Mouse (Mus musculus) heart, embryonic 15.5 days (tissue): ENCODE data around the gene Dda1. TPM values are rescaled to one million over a fixed set of nuclear protein-coding genes. Genes with fewer than 3 reads are reported as not detected.

ENCODE experiments used
- ATAC-seq: fragments of 200-750 bp; cut with Nextera tagmentation; replicated peaks from 2 replicates; pipeline ENCODE4 v1.8.0; 2017; ENCODE audit warnings: low read depth, moderate TSS enrichment; ENCODE audit not compliant: insufficient number of reproducible peaks, insufficient read depth, low FRiP score
- H3K27ac ChIP-seq: fragments of 300-500 bp; sonication (generic); 2 replicates; pipeline ENCODE4 v1.5.1; 2015; ENCODE audit warnings: mild to moderate bottlenecking, inconsistent platforms
- H3K27me3 ChIP-seq: fragments of 300-500 bp; sonication (generic); 2 replicates; pipeline ENCODE4 v1.6.1; 2015; ENCODE audit warnings: inconsistent platforms
- H3K36me3 ChIP-seq: fragments of 300-500 bp; sonication (generic); 2 replicates; pipeline ENCODE4 v1.6.1; 2015; ENCODE audit warnings: mild to moderate bottlenecking, inconsistent platforms
- H3K4me1 ChIP-seq: fragments of 300-500 bp; sonication (generic); replicated peaks from 2 replicates; pipeline ENCODE4 v1.6.1; 2015; ENCODE audit warnings: inconsistent platforms
- H3K4me2 ChIP-seq: fragments of 300-500 bp; sonication (generic); 2 replicates; pipeline ENCODE4 v1.6.1; 2015; ENCODE audit warnings: inconsistent platforms, mild to moderate bottlenecking, moderate library complexity
- H3K4me3 ChIP-seq: fragments of 300-500 bp; sonication (generic); 2 replicates; pipeline ENCODE4 v1.5.1; 2015; ENCODE audit warnings: mild to moderate bottlenecking, inconsistent platforms
- H3K9ac ChIP-seq: fragments of 300-500 bp; sonication (generic); 2 replicates; pipeline ENCODE4 v1.6.1; 2015; ENCODE audit warnings: mild to moderate bottlenecking, inconsistent platforms
- H3K9me3 ChIP-seq: fragments of 300-500 bp; sonication (generic); replicated peaks from 2 replicates; pipeline ENCODE4 v1.6.1; 2016; ENCODE audit warnings: inconsistent platforms
- WGBS: fragments of 180-500 bp; shearing (Covaris S2); methylation state at CpG from one replicate; pipeline ENCODE4 v1.1.7; 2015; ENCODE audit warnings: mixed read lengths; 5-methylcytosine and 5-hydroxymethylcytosine counted together
- polyA plus RNA-seq: library from polyadenylated mRNA; unstranded; fragments of >200 nt; fragmentation: Nextera tagmentation; extraction: Ambion mirVana; gene quantifications from 2 replicates; pipeline ENCODE4 v1.2.1, GENCODE M21; 2015

The Dda1 gene
- polyA plus RNA-seq, 1 experiment from 2014 or later = 68.4 TPM

GRCm38 (mm10) chr8:71460716-71461115, 8.3 kb upstream of the Dda1 start:
- ATAC-seq = no peak
- WGBS = 90% methylated on average over 6 of the region's 6 CpGs
- Histone ChIP-seq H3K4me3 (no peak overlapping the region), H3K9ac (no peak overlapping the region), H3K9me3 (no peaks in the 10 kb centered on the region), H3K4me2 (no peak overlapping the region), H3K27me3 (no peaks in the 10 kb centered on the region; the same call in 1 of the 2 replicates), H3K36me3 (peaks cover 15% of the 10 kb centered on the region), H3K4me1 (peaks cover 29% of the 10 kb centered on the region), H3K27ac (no peak overlapping the region)

GRCm38 (mm10) chr8:71461152-71461840, 7.7 kb upstream of the Dda1 start:
- no peak overlapping the region for H3K4me2 ChIP-seq
- ATAC-seq = no peak
- no peaks in the 10 kb centered on the region; the same call in 1 of the 2 replicates for H3K27me3 ChIP-seq
- H3K9ac ChIP-seq = no peak overlapping the region
- no peak overlapping the region for H3K27ac ChIP-seq
- peaks cover 20% of the 10 kb centered on the region for H3K36me3 ChIP-seq
- 77% methylated on average over 47 of the region's 47 CpGs for WGBS
- H3K9me3 ChIP-seq = no peaks in the 10 kb centered on the region
- H3K4me1 ChIP-seq = peaks cover 34% of the 10 kb centered on the region
- H3K4me3 ChIP-seq = no peak overlapping the region

- peak overlapping the region; percentile 89 for H3K4me3 ChIP-seq
- H3K4me2 ChIP-seq = peak overlapping the region; percentile 86
- no peaks in the 10 kb centered on the region; the same call in 1 of the 2 replicates for H3K27me3 ChIP-seq
- H3K27ac ChIP-seq = 0 out of 2 replicates have a peak overlapping the region, but pooled peaks have one; percentile 96
- no peaks in the 10 kb centered on the region for H3K9me3 ChIP-seq
- 0 out of 2 replicates have a peak overlapping the region, but pooled peaks have one; percentile 78 for H3K9ac ChIP-seq
- H3K4me1 ChIP-seq = peaks cover 34% of the 10 kb centered on the region
- ATAC-seq = no peak
- WGBS = 79% methylated on average over 4 of the region's 4 CpGs
- H3K36me3 ChIP-seq = peaks cover 16% of the 10 kb centered on the region
Observed at GRCm38 (mm10) chr8:71462191-71462590, 6.8 kb upstream of the Dda1 start.

- peak overlapping the region; percentile 96 for H3K27ac ChIP-seq
- no peaks in the 10 kb centered on the region; the same call in 1 of the 2 replicates for H3K27me3 ChIP-seq
- no peak for ATAC-seq
- H3K9me3 ChIP-seq = no peaks in the 10 kb centered on the region
- WGBS = 6% methylated on average over 16 of the region's 16 CpGs
- H3K36me3 ChIP-seq = peaks cover 16% of the 10 kb centered on the region
- H3K9ac ChIP-seq = peak overlapping the region; percentile 78
- H3K4me1 ChIP-seq = peaks cover 34% of the 10 kb centered on the region
- peak overlapping the region; percentile 89 for H3K4me3 ChIP-seq
- peak overlapping the region; percentile 86 for H3K4me2 ChIP-seq
Observed at GRCm38 (mm10) chr8:71462786-71463185, 6.2 kb upstream of the Dda1 start.

GRCm38 (mm10) chr8:71463188-71464033, 5.6 kb upstream of the Dda1 start, which contains the start of gene Abhd8:
Gene Abhd8 (minus strand): TSS chr8:71463655.
- under 1% methylated on average over 55 of the region's 55 CpGs for WGBS
- ATAC-seq = peak; percentile 75
- H3K27ac ChIP-seq = peak within 1 kb of the TSS; percentile 96

GRCm38 (mm10) chr8:71464513-71465500, 4.2 kb upstream of the Dda1 start, which contains the start of gene Mrpl34:
Gene Mrpl34 (plus strand): TSS chr8:71464959.
- peak; percentile 82 for ATAC-seq
- H3K9ac ChIP-seq = peak within 1 kb of the TSS; percentile 65
- under 1% methylated on average over 59 of the region's 59 CpGs for WGBS

More at GRCm38 (mm10) chr8:71463188-71464033, 5.6 kb upstream of the Dda1 start, which contains the start of gene Abhd8:
- Histone ChIP-seq H3K9ac (peak within 1 kb of the TSS; percentile 78), H3K4me2 (peak within 1 kb of the TSS; percentile 86), H3K4me3 (peak within 1 kb of the TSS; percentile 89), H3K4me1 (peaks cover 34% of the 10 kb centered on the region), H3K9me3 (no peaks in the 10 kb centered on the region), H3K36me3 (peaks cover 13% of the 10 kb centered on the region; the same call in 1 of the 2 replicates), H3K27me3 (no peaks in the 10 kb centered on the region; the same call in 1 of the 2 replicates)

GRCm38 (mm10) chr8:71465733-71466132, 3.3 kb upstream of the Dda1 start:
- Histone ChIP-seq H3K4me3 (peak overlapping the region; percentile 89), H3K4me1 (peaks cover 46% of the 10 kb centered on the region), H3K4me2 (peak overlapping the region; percentile 86), H3K9me3 (no peaks in the 10 kb centered on the region), H3K9ac (peak overlapping the region; percentile 65; the same call in 1 of the 2 replicates), H3K27me3 (no peaks in the 10 kb centered on the region; the same call in 1 of the 2 replicates), H3K36me3 (peaks cover 11% of the 10 kb centered on the region; the same call in 1 of the 2 replicates), H3K27ac (no peak overlapping the region)
- ATAC-seq = no peak
- WGBS = 65% methylated on average over 8 of the region's 8 CpGs

More at GRCm38 (mm10) chr8:71464513-71465500, 4.2 kb upstream of the Dda1 start, which contains the start of gene Mrpl34:
- H3K9me3 ChIP-seq = no peaks in the 10 kb centered on the region
- peak within 1 kb of the TSS; percentile 89 for H3K4me3 ChIP-seq
- no peaks in the 10 kb centered on the region; the same call in 1 of the 2 replicates for H3K27me3 ChIP-seq
- peak within 1 kb of the TSS; percentile 86 for H3K4me2 ChIP-seq
- peaks cover 38% of the 10 kb centered on the region for H3K4me1 ChIP-seq
- peak within 1 kb of the TSS; percentile 96 for H3K27ac ChIP-seq
- H3K36me3 ChIP-seq = peaks cover 13% of the 10 kb centered on the region; the same call in 1 of the 2 replicates

GRCm38 (mm10) chr8:71466198-71466597, 2.8 kb upstream of the Dda1 start:
- WGBS = 96% methylated on average over 5 of the region's 5 CpGs
- no peak overlapping the region for H3K4me3 ChIP-seq
- no peaks in the 10 kb centered on the region for H3K9me3 ChIP-seq
- no peaks in the 10 kb centered on the region; the same call in 1 of the 2 replicates for H3K27me3 ChIP-seq
- no peak overlapping the region for H3K4me2 ChIP-seq
- peaks cover 51% of the 10 kb centered on the region for H3K4me1 ChIP-seq
- H3K27ac ChIP-seq = no peak overlapping the region
- ATAC-seq = no peak
- 0 out of 2 replicates have a peak, but pooled peaks cover 9% of the 10 kb centered on the region for H3K36me3 ChIP-seq
- 0 out of 2 replicates have a peak overlapping the region, but pooled peaks have one; percentile 65 for H3K9ac ChIP-seq

GRCm38 (mm10) chr8:71467201-71467600, 1.8 kb upstream of the Dda1 start:
- H3K4me1 ChIP-seq = peaks cover 49% of the 10 kb centered on the region
- no peak overlapping the region for H3K4me2 ChIP-seq
- H3K27me3 ChIP-seq = no peaks in the 10 kb centered on the region
- H3K4me3 ChIP-seq = no peak overlapping the region
- WGBS = 84% methylated on average over 2 of the region's 2 CpGs
- ATAC-seq = no peak
- no peaks in the 10 kb centered on the region for H3K9me3 ChIP-seq
- no peak overlapping the region for H3K27ac ChIP-seq
- peaks cover 12% of the 10 kb centered on the region; the same call in 1 of the 2 replicates for H3K36me3 ChIP-seq
- no peak overlapping the region for H3K9ac ChIP-seq

GRCm38 (mm10) chr8:71468001-71468400, 998 bp upstream of the Dda1 start:
- H3K27me3 ChIP-seq = no peaks in the 10 kb centered on the region
- no peak for ATAC-seq

More at GRCm38 (mm10) chr8:71468001-71468400, 998 bp upstream of the Dda1 start:
- 93% methylated on average over 1 of the region's 1 CpGs for WGBS
- Histone ChIP-seq H3K9ac (no peak overlapping the region), H3K4me2 (no peak overlapping the region), H3K4me3 (no peak overlapping the region), H3K9me3 (no peaks in the 10 kb centered on the region), H3K4me1 (peaks cover 41% of the 10 kb centered on the region), H3K27ac (no peak overlapping the region), H3K36me3 (peaks cover 16% of the 10 kb centered on the region; the same call in 1 of the 2 replicates)
